Mouse (Mus musculus): ENCODE results near the gene Ccdc188. TPM values are rescaled to one million over a fixed set of nuclear protein-coding genes. Genes with fewer than 3 reads are reported as not detected.

Ccdc188 gene
- polyA plus RNA-seq (2016; fragmentation: Nextera tagmentation; extraction: Ambion mirVana): 0.12 TPM in 1 of 2 replicates, not detected in the other

DNA sequence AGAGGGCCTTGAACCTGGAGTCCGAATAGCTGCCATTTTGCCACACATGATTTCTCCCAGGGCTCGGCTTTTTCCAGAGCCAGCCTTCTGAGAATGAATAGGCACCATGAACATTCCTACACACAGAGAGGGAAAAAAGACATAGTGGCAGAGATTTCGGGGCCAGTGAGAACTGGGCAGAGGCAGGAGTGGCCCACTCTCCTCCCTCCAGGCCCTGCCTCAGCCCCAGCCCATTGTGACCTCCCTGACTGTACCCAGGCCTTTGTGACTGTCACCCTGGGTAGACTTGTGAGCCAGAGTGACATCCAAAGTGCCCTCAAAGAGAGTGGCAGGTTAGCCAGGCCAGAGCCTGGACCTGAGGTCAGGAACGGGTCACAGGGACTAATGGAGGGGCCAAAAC, at the start of gene Ccdc188:
Gene Ccdc188 (plus strand): TSS at position 301 of the 400 bp plus-strand sequence.
- Histone ChIP-seq H3K27me3 (ENCODE audit: insufficient read depth, poor library complexity, severe bottlenecking) (no peaks in the 10 kb centered on the region), H3K4me3 (no peak within 1 kb of the TSS), H3K9me3 (no peaks in the 10 kb centered on the region), H3K27ac (peak within 1 kb of the TSS; percentile 42; the same call in 1 of the 2 replicates), H3K4me1 (replicated peaks) (peaks cover 59% of the 10 kb centered on the region), H3K36me3 (peaks cover 17% of the 10 kb centered on the region)
- no peak for DNase-seq (ENCODE audit: low spot score)
- 88% methylated on average over 4 of the region's 4 CpGs for WGBS

DNA sequence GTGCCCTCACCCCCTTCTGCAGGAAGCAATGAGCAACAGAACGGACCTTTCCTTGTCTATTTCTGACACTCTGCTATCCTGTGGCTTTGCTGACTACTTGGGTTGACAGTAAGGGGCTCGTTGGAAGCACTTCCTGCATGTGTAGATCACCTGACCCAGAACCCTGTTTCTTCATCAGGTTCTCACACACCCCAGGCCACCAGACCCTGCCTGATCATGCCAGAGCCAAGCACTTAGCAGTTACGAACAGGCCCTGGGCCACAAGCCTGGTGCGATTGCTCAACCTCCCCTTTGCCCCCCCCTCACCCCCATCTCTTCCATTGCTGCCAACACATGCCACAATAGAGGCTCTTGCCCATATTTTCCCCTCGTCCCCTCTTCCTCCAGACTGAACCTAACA, 48.5 kb upstream of the Ccdc188 start:
- no peaks in the 10 kb centered on the region for H3K9me3 ChIP-seq
- DNase-seq (ENCODE audit: low spot score): no peak
- no peak overlapping the region for H3K27ac ChIP-seq
- H3K4me1 ChIP-seq (replicated peaks): peaks cover 33% of the 10 kb centered on the region
- no peaks in the 10 kb centered on the region for H3K27me3 ChIP-seq (ENCODE audit: insufficient read depth, poor library complexity, severe bottlenecking)
- no peaks in the 10 kb centered on the region for H3K36me3 ChIP-seq
- 82% methylated on average over 5 of the region's 5 CpGs for WGBS
- H3K4me3 ChIP-seq: no peak overlapping the region

DNA sequence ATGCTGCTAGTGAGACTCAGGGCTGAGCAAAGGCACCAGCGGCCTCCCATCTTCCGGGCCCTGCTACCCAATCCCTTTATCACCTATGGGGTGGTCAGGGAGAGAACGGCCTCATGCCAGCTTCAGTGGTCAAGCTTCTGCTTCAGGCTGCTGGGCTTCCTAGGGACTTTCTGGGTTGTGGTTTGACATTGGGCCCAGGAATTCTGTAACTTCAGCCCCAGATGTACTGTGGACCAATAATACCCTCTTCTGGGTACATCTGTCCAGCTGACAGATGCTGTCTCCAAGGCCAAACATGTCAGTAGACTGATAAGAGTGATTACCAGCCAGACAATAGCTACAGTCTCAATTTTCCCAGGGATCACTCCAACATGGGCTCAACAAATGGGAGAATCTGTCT, 47.9 kb upstream of the Ccdc188 start:
- 89% methylated on average over 3 of the region's 3 CpGs for WGBS
- Histone ChIP-seq H3K36me3 (no peaks in the 10 kb centered on the region), H3K4me3 (no peak overlapping the region), H3K9me3 (no peaks in the 10 kb centered on the region), H3K4me1 (replicated peaks) (peaks cover 28% of the 10 kb centered on the region), H3K27ac (no peak overlapping the region), H3K27me3 (ENCODE audit: insufficient read depth, poor library complexity, severe bottlenecking) (no peaks in the 10 kb centered on the region)
- no peak for DNase-seq (ENCODE audit: low spot score)

- H3K9me3 ChIP-seq: no peaks in the 10 kb centered on the region
- no peak overlapping the region for H3K4me3 ChIP-seq
- no peaks in the 10 kb centered on the region for H3K36me3 ChIP-seq
- H3K27me3 ChIP-seq (ENCODE audit: insufficient read depth, poor library complexity, severe bottlenecking): 0 out of 2 replicates have a peak, but pooled peaks cover 3% of the 10 kb centered on the region
- no peak overlapping the region for H3K27ac ChIP-seq
- WGBS: 11% methylated on average over 7 of the region's 7 CpGs
- peak; percentile 75 for DNase-seq (ENCODE audit: low spot score)
- peaks cover 22% of the 10 kb centered on the region for H3K4me1 ChIP-seq (replicated peaks)
Observed at GRCm38 (mm10) chr16:18172266-18172855, 45.3 kb upstream of the Ccdc188 start.

DNA sequence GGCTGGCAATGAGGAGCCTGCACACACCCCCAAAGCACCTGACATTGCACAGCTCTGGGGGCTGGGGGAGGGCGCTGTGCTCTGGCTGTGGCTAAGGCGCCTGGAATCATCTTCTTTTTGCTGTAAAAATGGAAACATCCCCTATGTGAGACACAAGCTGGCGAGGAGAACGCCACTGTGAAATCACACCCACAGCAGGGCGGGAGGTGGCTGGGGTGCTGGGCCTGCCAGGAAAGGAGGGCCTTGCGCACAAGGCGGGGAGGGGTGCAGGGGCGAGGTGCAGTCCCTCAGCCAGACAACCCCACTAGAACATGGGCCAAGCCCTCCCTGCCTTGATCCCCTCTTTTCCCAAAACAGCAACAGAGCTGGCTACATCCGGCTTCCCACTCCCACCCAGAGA, 44.4 kb upstream of the Ccdc188 start:
- Histone ChIP-seq H3K27me3 (ENCODE audit: insufficient read depth, poor library complexity, severe bottlenecking) (0 out of 2 replicates have a peak, but pooled peaks cover 3% of the 10 kb centered on the region), H3K27ac (no peak overlapping the region), H3K36me3 (no peaks in the 10 kb centered on the region), H3K4me3 (no peak overlapping the region), H3K4me1 (replicated peaks) (peaks cover 18% of the 10 kb centered on the region), H3K9me3 (no peaks in the 10 kb centered on the region)
- no peak for DNase-seq (ENCODE audit: low spot score)
- 79% methylated on average over 9 of the region's 9 CpGs for WGBS

DNA sequence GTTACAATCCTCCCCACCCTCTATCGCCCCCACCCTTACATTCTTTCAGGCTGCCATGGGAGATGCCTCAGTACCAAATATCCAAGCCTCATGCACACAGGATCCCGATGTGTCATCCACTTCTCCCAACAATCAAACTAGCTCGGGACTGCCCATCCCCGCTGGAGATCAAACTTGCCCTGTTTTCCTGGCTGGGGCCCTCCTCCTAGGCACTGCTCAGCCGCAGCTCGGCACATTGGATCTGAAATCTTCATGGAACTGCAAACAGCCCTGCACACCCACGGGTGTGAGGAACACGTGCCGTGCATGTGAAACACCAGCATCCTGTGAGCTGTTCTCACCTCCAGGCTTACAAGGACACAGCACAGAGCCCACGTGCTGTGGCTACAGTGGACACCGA, 43.9 kb upstream of the Ccdc188 start:
- no peak overlapping the region for H3K4me3 ChIP-seq
- no peaks in the 10 kb centered on the region for H3K9me3 ChIP-seq
- H3K27ac ChIP-seq: no peak overlapping the region
- WGBS: 66% methylated on average over 11 of the region's 11 CpGs
- H3K27me3 ChIP-seq (ENCODE audit: insufficient read depth, poor library complexity, severe bottlenecking): 0 out of 2 replicates have a peak, but pooled peaks cover 3% of the 10 kb centered on the region
- peaks cover 20% of the 10 kb centered on the region for H3K4me1 ChIP-seq (replicated peaks)
- no peak for DNase-seq (ENCODE audit: low spot score)
- no peaks in the 10 kb centered on the region for H3K36me3 ChIP-seq

- H3K4me1 ChIP-seq (replicated peaks): peaks cover 30% of the 10 kb centered on the region
- no peaks in the 10 kb centered on the region for H3K9me3 ChIP-seq
- H3K36me3 ChIP-seq: no peaks in the 10 kb centered on the region
- H3K4me3 ChIP-seq: no peak overlapping the region
- H3K27ac ChIP-seq: no peak overlapping the region
- 59% methylated on average over 6 of the region's 6 CpGs for WGBS
- 0 out of 2 replicates have a peak, but pooled peaks cover 3% of the 10 kb centered on the region for H3K27me3 ChIP-seq (ENCODE audit: insufficient read depth, poor library complexity, severe bottlenecking)
- DNase-seq (ENCODE audit: low spot score): no peak
Observed at GRCm38 (mm10) chr16:18175817-18176541, 41.7 kb upstream of the Ccdc188 start.

DNA sequence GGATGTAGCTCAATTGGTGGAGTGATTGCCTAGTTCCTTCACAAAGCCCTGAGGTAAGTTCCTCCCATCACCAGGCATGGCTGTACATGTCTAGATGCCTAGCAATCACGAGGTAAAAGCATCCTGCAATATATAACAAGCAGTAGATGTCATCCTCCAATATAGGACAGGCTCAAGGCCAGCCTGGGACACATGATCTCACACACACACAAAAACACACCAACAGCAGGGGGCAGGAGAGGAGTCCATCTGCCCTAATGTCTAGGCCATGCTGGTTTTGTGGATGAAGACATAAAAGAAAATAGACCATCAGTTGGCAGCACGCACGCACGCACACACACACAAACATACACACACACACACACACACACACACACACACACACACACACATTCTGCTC, 40.9 kb upstream of the Ccdc188 start:
- Histone ChIP-seq H3K36me3 (no peaks in the 10 kb centered on the region), H3K4me1 (replicated peaks) (peaks cover 37% of the 10 kb centered on the region), H3K9me3 (no peaks in the 10 kb centered on the region), H3K4me3 (no peak overlapping the region), H3K27me3 (ENCODE audit: insufficient read depth, poor library complexity, severe bottlenecking) (0 out of 2 replicates have a peak, but pooled peaks cover 3% of the 10 kb centered on the region), H3K27ac (no peak overlapping the region)
- 91% methylated on average over 4 of the region's 4 CpGs for WGBS
- no peak for DNase-seq (ENCODE audit: low spot score)

GRCm38 (mm10) chr16:18179591-18179990, 38.1 kb upstream of the Ccdc188 start:
- Histone ChIP-seq H3K4me1 (replicated peaks) (peaks cover 25% of the 10 kb centered on the region), H3K27ac (no peak overlapping the region), H3K4me3 (no peak overlapping the region), H3K36me3 (no peaks in the 10 kb centered on the region), H3K27me3 (ENCODE audit: insufficient read depth, poor library complexity, severe bottlenecking) (0 out of 2 replicates have a peak, but pooled peaks cover 3% of the 10 kb centered on the region), H3K9me3 (no peaks in the 10 kb centered on the region)
- WGBS: 60% methylated on average over 2 of the region's 2 CpGs
- no peak for DNase-seq (ENCODE audit: low spot score)

- Histone ChIP-seq H3K4me1 (replicated peaks) (peaks cover 20% of the 10 kb centered on the region), H3K27ac (0 out of 2 replicates have a peak overlapping the region, but pooled peaks have one; percentile 14), H3K27me3 (ENCODE audit: insufficient read depth, poor library complexity, severe bottlenecking) (no peaks in the 10 kb centered on the region), H3K4me3 (no peak overlapping the region), H3K36me3 (no peaks in the 10 kb centered on the region), H3K9me3 (no peaks in the 10 kb centered on the region)
- no peak for DNase-seq (ENCODE audit: low spot score)
- WGBS: 60% methylated on average over 10 of the region's 10 CpGs
Observed at GRCm38 (mm10) chr16:18181398-18181797, 36.3 kb upstream of the Ccdc188 start.

DNA sequence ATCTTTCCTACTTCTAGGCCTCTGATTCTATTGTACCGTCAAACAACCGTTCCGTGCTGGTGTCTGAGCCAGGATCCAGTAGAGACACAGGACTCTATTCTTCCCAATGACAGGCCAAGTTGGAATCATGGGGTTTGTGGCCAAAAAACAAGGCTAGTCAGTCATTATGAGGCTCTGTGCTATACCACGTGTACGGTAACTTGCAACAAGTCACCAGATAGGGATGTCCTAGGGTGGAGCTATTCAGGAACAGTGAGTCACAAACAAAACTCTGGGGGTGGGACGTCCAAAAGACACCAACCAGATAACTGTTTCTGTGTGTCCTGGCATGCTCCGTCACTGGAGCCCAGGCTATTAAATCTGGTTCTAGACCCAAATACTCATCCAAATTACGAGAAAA, 34.9 kb upstream of the Ccdc188 start:
- H3K9me3 ChIP-seq: no peaks in the 10 kb centered on the region
- peaks cover 19% of the 10 kb centered on the region for H3K4me1 ChIP-seq (replicated peaks)
- no peak for DNase-seq (ENCODE audit: low spot score)
- H3K27me3 ChIP-seq (ENCODE audit: insufficient read depth, poor library complexity, severe bottlenecking): no peaks in the 10 kb centered on the region
- H3K27ac ChIP-seq: no peak overlapping the region
- no peak overlapping the region for H3K4me3 ChIP-seq
- WGBS: 83% methylated on average over 8 of the region's 8 CpGs
- H3K36me3 ChIP-seq: no peaks in the 10 kb centered on the region

DNA sequence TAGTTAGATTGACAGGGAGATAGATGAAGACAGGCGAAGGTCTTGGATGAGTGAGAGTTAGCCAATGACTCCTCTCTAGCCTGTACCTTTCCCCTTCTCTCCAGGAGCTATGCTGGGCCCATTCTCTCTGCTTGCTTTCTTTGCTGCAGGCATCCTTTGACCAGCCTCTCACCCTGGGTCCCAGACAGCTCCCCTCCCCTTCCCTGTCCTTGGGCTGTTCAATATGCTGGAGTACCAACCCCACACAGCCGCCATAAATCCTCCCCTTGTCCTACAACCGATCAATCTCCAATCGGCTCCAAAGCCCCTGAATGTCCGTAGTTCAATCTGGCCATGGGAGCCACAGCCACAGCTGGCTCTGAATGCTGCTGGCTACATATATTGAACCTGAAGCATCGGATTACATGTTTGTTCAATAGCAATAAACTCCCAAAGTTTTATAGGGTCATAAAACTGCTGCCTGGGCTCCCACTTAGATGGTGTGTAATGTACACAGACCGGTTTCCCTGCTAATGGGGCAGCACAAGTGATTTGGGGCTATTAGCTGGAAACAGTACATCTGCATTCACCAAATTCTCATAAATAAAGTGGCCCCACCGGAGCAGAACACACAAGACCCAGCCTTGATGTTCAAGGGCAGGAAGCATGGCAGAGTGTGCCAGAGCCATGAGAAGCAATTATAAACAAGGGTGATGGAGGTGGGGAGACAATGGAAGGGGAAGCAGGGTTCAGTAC, 31.8 kb upstream of the Ccdc188 start:
- Histone ChIP-seq H3K27me3 (ENCODE audit: insufficient read depth, poor library complexity, severe bottlenecking) (no peaks in the 10 kb centered on the region), H3K4me1 (replicated peaks) (peaks cover 8% of the 10 kb centered on the region), H3K4me3 (no peak overlapping the region), H3K27ac (no peak overlapping the region), H3K36me3 (no peaks in the 10 kb centered on the region), H3K9me3 (no peaks in the 10 kb centered on the region)
- no peak for DNase-seq (ENCODE audit: low spot score)
- WGBS: 88% methylated on average over 8 of the region's 8 CpGs

GRCm38 (mm10) chr16:18186798-18187197, 30.9 kb upstream of the Ccdc188 start:
- 87% methylated on average over 4 of the region's 4 CpGs for whole genome bisulfite sequencing
- H3K36me3 ChIP-seq: no peaks in the 10 kb centered on the region
- H3K27ac ChIP-seq: no peak overlapping the region
- H3K9me3 ChIP-seq: no peaks in the 10 kb centered on the region
- H3K4me3 ChIP-seq: no peak overlapping the region
- no peaks in the 10 kb centered on the region for H3K27me3 ChIP-seq (ENCODE audit: insufficient read depth, poor library complexity, severe bottlenecking)
- H3K4me1 ChIP-seq (replicated peaks): no peaks in the 10 kb centered on the region
- no peak for DNase-seq (ENCODE audit: low spot score)

Measured in hindbrain, embryonic 10.5 days (tissue).